Mouse (Mus musculus) neural tube, embryonic 11.5 days (tissue): Measurements from ENCODE around the gene Isl2. TPM values are rescaled to one million over a fixed set of nuclear protein-coding genes. Genes with fewer than 3 reads are reported as not detected.

Source experiments
- ATAC-seq: fragments of 200-750 bp; cut with Nextera tagmentation; 2 replicates; pipeline ENCODE4 v1.8.0; 2017; ENCODE audit warnings: moderate number of reproducible peaks, mild to moderate bottlenecking, moderate TSS enrichment, moderate library complexity; ENCODE audit not compliant: insufficient read depth, low FRiP score, low TSS enrichment
- DNase-seq: peaks from one replicate; pipeline ENCODE4 v3.0.0-alpha.2; 2015; ENCODE audit warnings: low spot score
- H3K27ac ChIP-seq: fragments of 300-500 bp; sonication (generic); 2 replicates; pipeline ENCODE4 v1.5.1; 2014; ENCODE audit warnings: low read depth, mild to moderate bottlenecking, low read length
- H3K27me3 ChIP-seq: fragments of 300-500 bp; sonication (generic); 2 replicates; pipeline ENCODE4 v1.6.1; 2014; ENCODE audit warnings: mild to moderate bottlenecking, low read length, mixed read lengths; ENCODE audit not compliant: control insufficient read depth, insufficient read depth
- H3K36me3 ChIP-seq: fragments of 300-500 bp; sonication (generic); 2 replicates; pipeline ENCODE4 v1.6.1; 2014; ENCODE audit warnings: mild to moderate bottlenecking, low read length, moderate library complexity, mixed read lengths; ENCODE audit not compliant: control insufficient read depth, insufficient read depth
- H3K4me1 ChIP-seq: fragments of 300-500 bp; sonication (generic); 2 replicates; pipeline ENCODE4 v1.6.1; 2014; ENCODE audit warnings: low read length, mixed read lengths; ENCODE audit not compliant: control insufficient read depth, insufficient read depth
- H3K4me2 ChIP-seq: fragments of 300-500 bp; sonication (generic); 2 replicates; pipeline ENCODE4 v1.6.1; 2014; ENCODE audit warnings: low read depth, mild to moderate bottlenecking, moderate library complexity
- H3K4me3 ChIP-seq: fragments of 300-500 bp; sonication (generic); 2 replicates; pipeline ENCODE4 v1.5.1; 2014; ENCODE audit warnings: low read depth, low read length
- H3K9ac ChIP-seq: fragments of 300-500 bp; sonication (generic); 2 replicates; pipeline ENCODE4 v1.6.1; 2014; ENCODE audit warnings: mild to moderate bottlenecking, low read length
- H3K9me3 ChIP-seq: fragments of 300-500 bp; sonication (generic); 2 replicates; pipeline ENCODE4 v1.6.1; 2016; ENCODE audit warnings: low read length; ENCODE audit not compliant: control insufficient read depth
- WGBS: fragments of 180-500 bp; shearing (Covaris S2); extraction: QIAGEN DNeasy Blood & Tissue Kit; methylation state at CpG from one replicate; pipeline ENCODE4 v1.1.7; 2014; 5-methylcytosine and 5-hydroxymethylcytosine counted together
- polyA plus RNA-seq: library from polyadenylated mRNA; unstranded; fragments of >200 nt; fragmentation: Nextera tagmentation; extraction: Ambion mirVana; gene quantifications from 2 replicates; pipeline ENCODE4 v1.2.1, GENCODE M21; 2014

Isl2 gene
- polyA plus RNA-seq, 1 experiment from 2014 or later: 52.8 TPM

DNA sequence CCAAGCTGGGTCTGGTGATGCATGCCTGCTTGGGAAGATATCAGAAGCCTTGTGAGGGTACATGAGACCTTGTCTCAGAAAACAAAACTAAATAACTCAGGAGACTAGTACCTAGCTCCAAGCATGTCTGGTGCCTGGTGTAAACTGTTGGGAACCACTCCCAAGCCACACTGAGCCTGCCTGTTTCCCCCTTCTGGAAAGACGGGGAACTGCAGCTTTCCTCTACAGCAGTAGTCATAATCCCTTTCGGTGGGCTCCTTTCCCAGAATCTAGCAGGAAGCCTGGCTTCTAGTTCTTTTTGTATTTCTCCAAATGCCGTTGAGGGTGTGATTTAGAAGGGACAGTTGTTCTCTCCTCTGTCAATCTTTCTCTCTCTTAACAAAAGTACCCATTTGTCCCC lies 2.6 kb upstream of the Isl2 start:
- DNase-seq (peak; percentile 53), ATAC-seq (no peak)
- no peak overlapping the region for H3K27ac ChIP-seq
- H3K9me3 ChIP-seq: no peaks in the 10 kb centered on the region
- no peak overlapping the region for H3K9ac ChIP-seq
- H3K4me1 ChIP-seq: peaks cover 3% of the 10 kb centered on the region; the same call in 1 of the 2 replicates
- WGBS: 19% methylated on average over 3 of the region's 3 CpGs
- H3K36me3 ChIP-seq: no peaks in the 10 kb centered on the region
- H3K27me3 ChIP-seq: peaks cover 40% of the 10 kb centered on the region
- no peak overlapping the region for H3K4me2 ChIP-seq
- H3K4me3 ChIP-seq: no peak overlapping the region

- WGBS: 4% methylated on average over 1 of the region's 1 CpGs
- Histone ChIP-seq H3K36me3 (no peaks in the 10 kb centered on the region), H3K9ac (no peak overlapping the region), H3K4me1 (peaks cover 9% of the 10 kb centered on the region), H3K27me3 (peaks cover 66% of the 10 kb centered on the region), H3K27ac (no peak overlapping the region), H3K9me3 (no peaks in the 10 kb centered on the region), H3K4me3 (no peak overlapping the region), H3K4me2 (no peak overlapping the region)
- ATAC-seq (no peak), DNase-seq (no peak)
Measured at GRCm38 (mm10) chr9:55539006-55539405, 534 bp downstream of the Isl2 start.

- no peaks in the 10 kb centered on the region for H3K9me3 ChIP-seq
- peak; percentile 57 for DNase-seq
- H3K27ac ChIP-seq: no peak overlapping the region
- peak overlapping the region; percentile 18 for H3K9ac ChIP-seq
- peak overlapping the region; percentile 32 for H3K4me3 ChIP-seq
- peaks cover 74% of the 10 kb centered on the region for H3K27me3 ChIP-seq
- H3K36me3 ChIP-seq: no peaks in the 10 kb centered on the region
- H3K4me1 ChIP-seq: peaks cover 9% of the 10 kb centered on the region
- no peak for ATAC-seq
- WGBS: 2% methylated on average over 31 of the region's 31 CpGs
- H3K4me2 ChIP-seq: peak overlapping the region; percentile 49
Measured at GRCm38 (mm10) chr9:55539661-55540390, 1.4 kb downstream of the Isl2 start.

- H3K36me3 ChIP-seq: no peaks in the 10 kb centered on the region
- peak overlapping the region; percentile 49 for H3K4me2 ChIP-seq
- no peak overlapping the region for H3K27ac ChIP-seq
- ATAC-seq (no peak), DNase-seq (peak; percentile 54)
- H3K9me3 ChIP-seq: no peaks in the 10 kb centered on the region
- H3K4me1 ChIP-seq: peaks cover 9% of the 10 kb centered on the region
- H3K27me3 ChIP-seq: peaks cover 80% of the 10 kb centered on the region
- WGBS: 1% methylated on average over 12 of the region's 12 CpGs
- peak overlapping the region; percentile 32 for H3K4me3 ChIP-seq
- peak overlapping the region; percentile 1 for H3K9ac ChIP-seq
Measured at GRCm38 (mm10) chr9:55540391-55540770, 1.9 kb downstream of the Isl2 start.

DNA sequence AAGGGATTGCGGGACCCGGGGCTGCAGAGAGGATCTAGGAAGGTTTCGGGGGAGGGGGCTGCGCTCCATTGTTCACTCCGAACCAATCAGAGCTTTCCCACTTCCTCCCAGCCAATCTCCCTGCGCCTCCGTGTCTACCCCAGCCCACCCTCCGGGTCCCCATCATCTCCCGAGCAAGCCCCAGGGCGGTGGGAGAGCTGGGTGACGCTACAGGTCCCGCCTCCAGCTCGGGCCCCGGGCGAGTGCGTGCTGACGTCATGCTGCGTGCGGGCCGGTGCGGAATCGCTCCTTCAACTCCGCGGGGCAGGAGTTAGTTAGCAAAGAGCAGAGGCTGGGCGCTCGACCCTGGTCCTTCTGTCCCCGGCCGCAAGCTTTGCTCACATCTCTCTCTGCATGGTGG lies 2.4 kb downstream of the Isl2 start:
- H3K27me3 ChIP-seq: peaks cover 85% of the 10 kb centered on the region
- DNase-seq: peak; percentile 92
- no peaks in the 10 kb centered on the region for H3K9me3 ChIP-seq
- no peaks in the 10 kb centered on the region for H3K36me3 ChIP-seq
- WGBS: under 1% methylated on average over 28 of the region's 28 CpGs
- peaks cover 9% of the 10 kb centered on the region for H3K4me1 ChIP-seq
- no peak overlapping the region for H3K27ac ChIP-seq
- H3K9ac ChIP-seq: peak overlapping the region; percentile 1
- H3K4me3 ChIP-seq: peak overlapping the region; percentile 32
- ATAC-seq: peak; percentile 95
- H3K4me2 ChIP-seq: peak overlapping the region; percentile 49

DNA sequence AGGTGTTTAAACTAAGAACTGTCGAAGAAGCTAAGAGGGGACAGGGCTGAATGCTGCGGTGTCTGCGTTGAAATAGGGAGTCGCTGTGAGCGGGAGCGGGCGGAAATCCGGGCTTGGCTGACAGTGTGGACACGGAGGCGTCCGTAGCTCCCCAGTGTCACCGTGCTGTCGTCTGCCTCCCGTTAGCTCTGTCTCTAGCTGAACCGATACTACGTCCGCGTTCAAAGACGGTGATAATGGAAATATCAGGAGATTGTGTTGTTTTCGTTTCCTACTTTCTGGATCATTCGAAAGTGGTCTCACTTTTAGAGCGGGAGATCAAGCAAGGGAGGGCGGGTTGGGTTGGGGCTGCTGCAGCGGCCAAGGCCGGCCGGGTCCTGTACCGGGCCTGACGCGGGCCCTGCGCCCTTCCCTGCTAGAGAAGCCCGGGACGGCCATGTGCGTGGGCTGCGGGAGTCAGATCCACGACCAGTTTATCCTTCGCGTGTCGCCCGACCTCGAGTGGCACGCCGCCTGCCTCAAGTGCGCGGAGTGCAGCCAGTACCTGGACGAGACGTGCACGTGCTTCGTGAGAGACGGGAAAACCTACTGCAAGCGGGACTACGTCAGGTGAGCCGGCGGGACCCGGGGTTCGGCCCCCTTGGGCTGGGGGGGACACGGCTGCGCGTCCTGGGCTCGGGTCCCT lies 3.4 kb downstream of the Isl2 start:
- DNase-seq (peak; percentile 55), ATAC-seq (no peak)
- Histone ChIP-seq H3K4me2 (peak overlapping the region; percentile 49), H3K9me3 (no peaks in the 10 kb centered on the region), H3K4me3 (peak overlapping the region; percentile 32), H3K27ac (no peak overlapping the region), H3K36me3 (no peaks in the 10 kb centered on the region), H3K4me1 (peaks cover 9% of the 10 kb centered on the region), H3K9ac (peak overlapping the region; percentile 5), H3K27me3 (peaks cover 90% of the 10 kb centered on the region)
- WGBS: under 1% methylated on average over 59 of the region's 59 CpGs

- DNase-seq (peak; percentile 42), ATAC-seq (no peak)
- peak overlapping the region; percentile 32 for H3K4me3 ChIP-seq
- peak overlapping the region; percentile 5 for H3K9ac ChIP-seq
- H3K9me3 ChIP-seq: no peaks in the 10 kb centered on the region
- peak overlapping the region; percentile 49 for H3K4me2 ChIP-seq
- H3K4me1 ChIP-seq: peaks cover 9% of the 10 kb centered on the region
- 0 out of 2 replicates have a peak overlapping the region, but pooled peaks have one; percentile 4 for H3K27ac ChIP-seq
- peaks cover 91% of the 10 kb centered on the region for H3K27me3 ChIP-seq
- 2% methylated on average over 53 of the region's 59 CpGs for WGBS
- H3K36me3 ChIP-seq: no peaks in the 10 kb centered on the region
Measured at GRCm38 (mm10) chr9:55542366-55543325, 4.2 kb downstream of the Isl2 start.

- Histone ChIP-seq H3K9ac (peak overlapping the region; percentile 5; the same call in 1 of the 2 replicates), H3K4me2 (peak overlapping the region; percentile 19; the same call in 1 of the 2 replicates), H3K36me3 (no peaks in the 10 kb centered on the region), H3K9me3 (no peaks in the 10 kb centered on the region), H3K4me1 (peaks cover 9% of the 10 kb centered on the region), H3K27ac (no peak overlapping the region), H3K4me3 (peak overlapping the region; percentile 32), H3K27me3 (peaks cover 91% of the 10 kb centered on the region)
- no peak for ATAC-seq
- DNase-seq: no peak
- WGBS: 1% methylated on average over 8 of the region's 8 CpGs
Measured at GRCm38 (mm10) chr9:55543336-55543702, 4.8 kb downstream of the Isl2 start.
